Mouse (Mus musculus) lung, postnatal 10 days (tissue): ENCODE results near the gene Ssr2.
A peak's percentile ranks its signal among the peaks of the same experiment; 100 is the strongest.

Experiments used
- DNase-seq: peaks from one replicate; pipeline ENCODE4 v3.0.0; 2021

Gene Ssr2

DNA sequence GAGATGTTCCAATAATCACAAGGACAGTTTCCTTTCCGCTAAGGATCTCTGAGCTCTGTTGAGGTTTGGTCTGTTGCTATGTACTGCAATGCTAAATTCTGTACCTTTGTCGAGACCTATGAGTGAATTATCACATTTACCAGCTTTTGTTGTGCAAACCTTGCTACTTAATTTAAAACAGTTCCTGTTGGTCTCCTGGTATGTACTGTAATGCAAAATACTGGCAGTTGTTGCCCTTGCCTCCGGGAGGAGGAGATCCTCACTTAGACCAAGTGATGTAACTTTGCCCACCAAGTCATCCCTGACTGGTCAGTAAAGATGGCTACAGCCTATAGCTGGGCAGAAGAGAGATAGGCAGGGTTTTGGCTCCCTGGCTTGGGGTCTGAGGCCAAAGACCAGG lies at the start of gene Ssr2:
Gene Ssr2 (plus strand): TSS at position 337 of the 400 bp plus-strand sequence.
- no peak for DNase-seq

DNA sequence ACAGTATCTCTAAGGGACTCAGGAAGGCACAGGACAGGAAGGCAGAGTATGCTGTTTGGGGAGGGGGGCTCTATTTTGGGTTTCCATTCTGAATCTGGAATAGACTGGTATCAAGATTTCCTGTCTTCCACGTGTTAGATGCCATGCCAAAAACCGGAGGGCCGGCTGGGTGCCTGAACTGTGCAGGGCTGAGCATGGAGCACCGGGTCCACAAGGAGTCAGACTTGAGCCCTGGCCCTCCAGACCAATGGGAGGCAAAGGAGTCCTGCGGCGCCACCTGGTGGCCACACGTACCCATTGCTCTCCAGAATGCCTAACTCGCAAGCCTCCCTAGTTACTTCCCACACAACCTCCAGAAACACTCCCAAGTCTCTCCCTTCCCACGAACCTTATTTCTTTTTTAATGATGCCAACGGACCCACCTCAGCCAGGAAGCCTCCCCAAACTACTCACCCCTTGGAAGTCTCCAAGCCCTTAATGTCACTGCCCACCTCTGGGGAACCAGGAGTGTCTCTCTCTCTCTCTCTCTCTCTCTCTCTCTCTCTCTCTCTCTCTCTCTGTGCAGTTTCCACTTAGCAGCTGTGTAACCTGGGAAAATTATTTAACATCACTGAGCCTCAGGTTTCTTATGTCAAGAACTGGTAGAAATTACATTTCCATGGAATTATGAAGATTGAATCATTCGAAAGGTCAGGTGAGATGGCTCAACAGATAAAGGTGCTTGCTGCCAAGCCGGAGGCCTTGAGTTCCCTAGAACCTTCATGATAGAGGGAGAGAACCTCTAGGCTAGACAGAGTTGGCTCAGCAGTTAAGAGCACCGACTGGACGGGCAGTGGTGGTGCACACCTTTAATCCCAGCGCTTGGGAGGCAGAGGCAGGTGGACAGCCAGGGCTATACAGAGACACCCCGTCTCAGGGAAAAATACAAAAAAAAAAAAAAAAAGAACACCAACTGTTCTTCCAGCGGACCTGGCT lies 49.2 kb upstream of the Ssr2 start:
- DNase-seq = peak; percentile 93

DNA sequence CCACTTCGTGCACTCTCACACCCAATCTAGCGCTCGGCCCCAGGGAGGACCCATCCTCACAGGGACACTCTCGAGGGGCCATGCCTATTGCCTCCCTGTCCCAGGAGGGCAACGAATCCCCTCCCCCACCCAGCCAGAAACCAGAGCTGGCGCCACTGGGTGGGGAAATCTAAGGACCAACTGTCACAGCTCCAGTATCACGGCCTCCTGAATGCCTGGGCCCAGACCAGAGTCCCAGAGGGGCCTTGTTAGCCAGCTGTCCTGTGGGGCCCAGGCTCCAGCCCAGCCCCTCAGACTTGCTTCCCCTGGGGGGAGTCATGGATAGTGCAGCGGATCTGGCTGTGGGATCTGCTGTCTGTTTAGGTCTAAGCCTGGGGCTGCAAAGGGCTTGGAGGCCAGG lies 48.1 kb upstream of the Ssr2 start:
- DNase-seq = peak; percentile 41

DNA sequence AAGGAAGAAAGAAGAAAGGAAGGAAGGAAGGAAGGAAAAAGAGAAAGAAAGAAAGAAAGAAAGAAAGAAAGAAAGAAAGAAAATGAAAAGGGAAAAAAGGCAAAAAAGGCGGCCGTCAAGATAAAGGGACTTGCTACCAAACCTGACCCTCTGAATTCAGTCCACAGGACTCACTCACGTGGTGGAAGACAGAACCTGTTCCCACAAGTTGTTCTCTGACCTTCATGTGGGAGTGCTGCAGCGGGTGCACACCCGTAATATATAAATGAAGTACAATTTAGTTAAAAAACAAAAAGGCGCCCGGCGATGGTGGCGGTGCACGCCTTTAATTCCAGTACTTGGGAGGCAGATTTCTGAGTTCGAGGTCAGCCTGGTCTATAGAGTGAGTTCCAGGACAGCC lies 47.0 kb upstream of the Ssr2 start:
- DNase-seq = no peak

DNA sequence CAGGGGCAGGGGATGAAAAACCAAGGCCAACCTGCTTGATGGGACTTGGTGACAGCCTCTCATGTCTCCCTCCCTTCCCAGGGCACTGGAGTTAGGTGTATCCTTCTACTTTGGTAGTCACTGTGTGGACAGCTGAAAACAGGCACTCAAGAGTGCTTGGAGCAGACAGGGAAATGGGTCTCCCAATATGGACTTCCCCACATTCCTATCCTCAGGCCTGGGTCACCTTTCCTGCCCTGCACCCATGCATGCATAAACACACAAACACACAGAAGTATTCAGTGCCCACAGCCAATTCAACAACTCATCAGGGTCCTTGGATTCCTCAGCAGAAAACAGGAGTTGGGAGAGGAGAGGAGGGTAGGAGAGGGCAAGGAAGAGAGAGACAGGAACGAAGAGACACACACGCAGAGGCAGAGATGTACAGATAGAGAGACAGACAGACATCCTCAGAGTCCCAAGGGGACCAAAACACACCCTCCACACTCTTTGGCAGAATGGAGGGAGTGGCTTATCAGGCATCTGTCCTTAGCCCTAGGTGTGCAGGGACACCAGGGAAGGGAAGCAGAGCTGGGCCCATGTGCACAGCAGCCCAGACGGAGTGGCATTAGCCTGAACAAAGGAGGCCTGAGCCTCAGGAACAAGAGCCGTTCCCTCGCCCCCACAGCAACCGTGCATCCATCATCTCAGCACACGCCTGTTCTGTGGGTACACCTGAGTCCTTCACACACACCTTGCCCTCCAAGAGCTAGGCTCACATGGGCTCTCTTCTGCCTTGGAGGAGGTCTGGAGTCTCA lies 46.3 kb upstream of the Ssr2 start:
- no peak for DNase-seq

DNA sequence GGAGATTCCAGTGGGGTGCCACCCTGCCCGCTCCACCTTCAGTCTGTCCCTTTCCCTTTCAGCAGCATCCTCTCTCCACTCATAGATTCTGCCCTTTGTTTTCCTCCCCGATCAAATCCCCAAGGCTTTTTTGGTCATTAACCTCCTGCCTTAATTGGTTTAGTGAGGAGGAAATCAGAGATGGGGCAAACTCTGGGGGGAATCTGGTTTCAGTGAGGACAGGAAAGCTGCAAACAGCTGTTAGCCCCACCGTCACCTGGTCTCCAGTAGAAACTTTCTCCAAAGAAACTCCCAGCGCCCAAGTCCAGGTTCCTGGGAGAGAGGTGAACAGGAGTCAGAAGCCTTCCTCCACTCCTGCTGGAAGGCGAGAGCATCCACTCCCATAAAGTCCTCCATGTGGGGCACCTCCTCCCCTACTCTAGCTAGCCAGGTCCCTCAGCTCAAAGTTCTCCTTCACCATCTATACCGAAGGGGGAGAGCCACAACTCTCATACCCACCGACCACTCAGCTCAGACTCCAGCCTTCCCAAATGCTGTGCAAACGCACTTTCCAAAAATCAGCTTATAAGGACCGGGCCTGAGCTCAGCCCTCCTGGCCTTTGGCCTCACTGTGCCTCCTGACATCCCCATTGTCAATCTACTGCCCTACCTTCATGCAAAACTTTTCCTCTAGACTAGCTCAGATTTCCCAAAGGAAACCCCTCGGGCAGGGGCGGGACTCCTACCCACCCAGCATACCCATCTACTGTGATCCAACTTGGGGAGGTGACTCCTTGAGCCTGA lies 45.4 kb upstream of the Ssr2 start:
- no peak for DNase-seq

DNA sequence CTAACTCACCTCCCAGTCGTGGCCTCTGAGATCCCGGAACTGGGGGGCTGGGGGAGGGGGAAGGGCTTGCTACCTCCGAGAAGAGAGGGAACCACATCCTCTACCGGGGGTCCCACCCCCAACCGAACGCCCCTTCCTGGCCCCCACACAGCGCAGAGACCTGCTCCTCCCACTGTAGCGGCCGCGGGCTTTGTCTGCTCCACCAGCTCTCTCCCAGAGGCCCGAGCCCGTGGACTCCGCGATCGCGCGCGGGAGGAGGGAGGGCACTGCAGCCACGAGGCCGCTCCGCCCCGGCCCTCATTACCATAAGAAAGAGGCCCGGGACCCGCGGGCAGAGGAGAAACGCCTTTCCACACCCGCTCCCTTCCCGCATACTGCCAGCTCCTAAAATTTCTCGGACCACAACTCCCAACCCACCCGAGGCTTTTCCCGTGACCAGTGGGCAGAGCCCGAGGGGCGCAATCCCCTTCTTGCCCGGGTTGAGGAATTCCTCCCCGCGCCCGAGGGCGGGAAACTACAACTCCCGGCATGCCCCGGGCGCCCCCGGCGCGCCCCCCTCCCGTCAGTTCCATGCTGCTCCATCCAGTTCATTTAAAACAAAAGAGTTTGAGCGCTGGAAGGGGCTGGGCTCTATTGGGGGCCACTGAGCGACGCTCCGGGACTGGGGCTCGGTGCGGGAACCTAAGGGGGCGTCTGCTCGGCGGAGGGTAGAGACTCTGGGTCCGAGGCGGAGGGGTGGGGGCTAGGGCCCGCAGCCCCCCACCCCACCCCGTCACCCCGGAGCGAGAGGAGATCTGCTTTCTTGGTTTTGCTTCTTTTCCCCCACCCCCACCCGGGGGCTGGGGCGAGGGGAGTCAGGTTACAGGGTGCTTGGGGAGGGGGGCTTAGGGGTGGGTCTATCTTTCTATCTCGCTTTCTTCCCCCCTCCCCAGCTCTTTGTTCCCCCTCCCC lies 44.1 kb upstream of the Ssr2 start:
- peak; percentile 94 for DNase-seq

DNA sequence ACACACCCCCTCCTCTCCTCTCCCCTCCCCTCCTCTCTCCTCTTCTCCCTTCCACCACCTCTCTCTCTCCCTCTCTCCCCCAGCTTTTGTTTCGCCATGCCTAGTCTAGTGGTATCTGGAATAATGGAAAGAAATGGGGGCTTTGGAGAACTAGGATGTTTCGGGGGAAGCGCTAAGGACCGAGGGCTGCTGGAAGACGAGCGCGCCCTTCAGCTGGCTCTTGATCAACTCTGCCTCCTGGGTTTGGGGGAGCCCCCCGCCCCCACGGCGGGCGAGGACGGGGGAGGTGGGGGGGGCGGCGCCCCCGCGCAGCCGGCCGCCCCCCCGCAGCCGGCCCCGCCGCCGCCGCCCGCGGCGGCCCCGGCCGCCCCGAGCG lies 43.4 kb upstream of the Ssr2 start, which contains the start of gene Mex3a:
Gene Mex3a (plus strand): TSS at position 97 of the 376 bp plus-strand sequence.
- DNase-seq = no peak

DNA sequence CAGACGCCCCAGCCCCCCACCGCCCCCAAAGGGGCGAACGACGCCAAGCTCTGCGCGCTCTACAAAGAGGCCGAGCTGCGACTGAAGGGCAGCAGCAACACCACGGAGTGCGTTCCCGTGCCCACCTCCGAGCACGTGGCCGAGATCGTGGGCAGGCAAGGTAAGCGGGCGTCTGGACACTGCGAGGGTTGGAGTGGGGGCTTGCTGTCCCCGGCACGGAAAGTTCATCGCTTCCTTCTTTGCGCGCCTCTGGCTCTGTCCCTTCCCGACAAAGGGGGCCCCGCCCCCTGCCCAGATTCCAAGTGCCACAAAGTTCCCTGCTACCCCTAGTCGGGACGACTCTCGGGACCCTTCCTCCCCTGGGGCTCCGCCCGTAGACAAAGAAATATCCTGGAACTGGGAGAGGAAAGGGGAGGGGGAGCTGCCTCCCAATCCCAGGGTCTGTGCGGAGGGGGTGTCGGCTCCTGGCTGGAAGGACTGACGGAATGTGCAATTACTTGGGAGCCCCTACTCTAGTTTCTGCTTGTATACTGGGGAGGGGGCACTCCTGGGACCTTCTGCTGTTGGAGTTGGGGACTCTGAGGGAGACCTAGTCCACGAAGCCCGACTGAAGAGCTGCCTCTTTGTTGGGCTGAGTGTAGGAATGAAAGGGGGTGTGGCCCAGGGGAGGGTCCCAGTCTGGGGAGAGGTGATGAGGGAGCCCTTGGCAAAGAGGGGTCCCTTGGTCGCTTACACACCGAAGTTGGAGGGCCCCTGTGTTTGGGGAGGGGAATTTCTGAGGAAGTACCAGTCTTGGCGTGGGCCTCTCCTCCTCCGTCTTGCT lies 42.8 kb upstream of the Ssr2 start:
- DNase-seq = peak; percentile 58

DNA sequence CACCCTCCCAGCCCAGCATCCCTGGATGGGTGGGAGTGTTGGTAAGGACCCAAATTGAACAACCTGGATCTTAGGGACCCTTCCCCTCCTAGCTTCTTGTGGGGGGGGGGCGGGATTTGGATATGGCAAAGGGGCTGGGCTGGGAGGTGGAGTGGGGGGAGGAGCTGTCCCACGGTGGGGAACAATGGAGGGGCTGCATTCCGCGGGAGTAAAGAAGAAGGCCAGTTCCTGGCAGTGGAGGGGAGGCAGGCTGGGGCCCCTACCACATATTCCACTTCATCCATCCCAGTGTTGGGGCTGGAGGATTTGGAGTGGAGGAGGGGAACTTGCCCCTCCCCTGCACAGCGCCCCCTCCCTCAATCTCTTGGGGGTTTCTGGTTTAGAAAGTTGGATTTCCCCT lies 42.0 kb upstream of the Ssr2 start:
- no peak for DNase-seq

DNA sequence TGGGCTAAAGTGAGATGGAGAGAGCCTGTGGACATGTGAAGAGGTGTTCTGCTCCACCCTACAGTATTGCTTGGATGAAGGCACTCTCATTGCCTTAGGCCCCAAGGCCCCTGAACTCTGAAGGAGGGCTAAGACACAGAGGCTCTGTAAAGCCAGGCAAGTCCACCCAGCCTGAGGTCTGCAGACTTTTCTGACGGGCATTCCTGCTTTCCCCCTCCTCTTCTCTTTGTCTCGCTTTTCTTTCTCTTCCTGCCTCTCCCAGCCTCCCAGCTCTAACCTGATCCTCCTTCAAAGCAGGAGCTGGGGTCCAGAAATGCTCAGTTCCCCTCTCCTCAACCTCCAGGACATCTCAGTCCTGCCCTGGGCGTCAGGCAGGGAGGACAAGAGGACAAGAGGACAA lies 40.7 kb upstream of the Ssr2 start:
- no peak for DNase-seq

DNA sequence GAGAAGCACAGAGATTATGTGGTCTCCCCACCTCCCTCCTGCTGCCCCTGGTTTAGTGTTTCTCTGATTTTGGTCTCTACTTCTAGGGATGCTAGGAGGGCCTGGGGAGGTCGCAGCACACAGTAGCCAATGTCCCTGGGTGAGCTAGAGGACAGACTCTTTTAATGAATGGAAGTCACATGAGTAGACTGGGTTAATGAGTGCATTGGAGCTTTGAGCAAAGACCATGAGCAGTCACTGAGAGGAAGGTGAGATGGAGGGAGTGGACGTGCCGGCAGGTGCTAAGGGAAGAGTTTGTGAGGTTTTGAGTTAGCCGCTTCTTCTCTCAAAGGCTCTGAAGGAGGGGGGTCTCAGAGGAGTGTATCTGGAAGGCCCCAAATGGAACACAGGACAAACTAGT lies 40.1 kb upstream of the Ssr2 start:
- DNase-seq = no peak

DNA sequence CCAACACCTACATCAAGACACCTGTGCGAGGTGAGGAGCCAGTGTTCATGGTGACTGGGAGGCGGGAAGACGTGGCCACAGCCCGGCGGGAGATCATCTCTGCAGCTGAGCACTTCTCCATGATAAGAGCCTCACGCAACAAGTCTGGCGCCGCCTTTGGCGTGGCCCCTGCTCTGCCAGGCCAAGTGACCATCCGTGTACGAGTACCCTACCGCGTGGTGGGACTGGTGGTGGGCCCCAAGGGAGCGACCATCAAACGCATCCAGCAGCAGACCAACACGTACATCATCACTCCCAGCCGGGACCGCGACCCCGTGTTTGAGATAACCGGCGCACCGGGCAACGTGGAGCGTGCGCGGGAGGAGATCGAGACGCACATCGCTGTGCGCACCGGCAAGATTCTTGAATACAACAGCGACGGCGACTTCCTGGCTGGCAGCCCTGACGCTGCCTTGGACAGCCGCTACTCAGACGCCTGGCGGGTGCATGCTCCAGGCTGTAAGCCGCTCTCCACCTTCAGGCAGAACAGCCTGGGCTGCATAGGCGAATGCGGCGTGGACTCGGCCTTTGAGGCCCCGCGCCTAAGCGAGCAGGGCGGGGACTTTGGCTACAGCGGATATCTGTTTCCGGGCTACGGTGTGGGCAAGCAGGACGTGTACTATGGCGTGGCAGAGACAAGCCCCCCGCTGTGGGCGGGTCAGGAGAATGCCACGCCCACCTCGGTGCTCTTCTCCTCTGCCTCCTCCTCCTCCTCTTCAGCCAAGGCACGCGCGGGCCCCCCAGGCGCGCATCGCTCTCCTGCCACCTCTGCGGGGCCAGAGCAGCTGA lies 39.4 kb upstream of the Ssr2 start:
- DNase-seq = peak; percentile 85

DNA sequence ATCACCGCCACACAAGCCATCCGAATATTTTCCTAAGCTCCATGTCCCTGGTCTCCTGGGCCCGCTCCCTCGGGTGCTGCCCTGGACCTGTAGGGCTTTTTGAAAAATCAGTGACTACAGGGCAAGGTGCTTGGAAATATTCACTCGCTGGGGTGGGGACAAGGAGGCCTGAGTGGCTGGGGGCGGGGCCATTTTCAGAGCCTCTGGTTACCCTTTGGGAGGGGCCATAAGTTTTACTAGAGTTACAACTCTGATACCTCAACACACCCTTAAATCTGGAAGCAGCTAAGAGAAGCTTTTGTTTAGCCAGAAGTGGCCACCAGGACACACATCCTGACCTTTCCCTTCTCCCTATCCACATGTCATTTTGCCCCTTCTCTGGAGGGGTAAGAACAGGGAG lies 38.5 kb upstream of the Ssr2 start:
- peak; percentile 42 for DNase-seq

DNA sequence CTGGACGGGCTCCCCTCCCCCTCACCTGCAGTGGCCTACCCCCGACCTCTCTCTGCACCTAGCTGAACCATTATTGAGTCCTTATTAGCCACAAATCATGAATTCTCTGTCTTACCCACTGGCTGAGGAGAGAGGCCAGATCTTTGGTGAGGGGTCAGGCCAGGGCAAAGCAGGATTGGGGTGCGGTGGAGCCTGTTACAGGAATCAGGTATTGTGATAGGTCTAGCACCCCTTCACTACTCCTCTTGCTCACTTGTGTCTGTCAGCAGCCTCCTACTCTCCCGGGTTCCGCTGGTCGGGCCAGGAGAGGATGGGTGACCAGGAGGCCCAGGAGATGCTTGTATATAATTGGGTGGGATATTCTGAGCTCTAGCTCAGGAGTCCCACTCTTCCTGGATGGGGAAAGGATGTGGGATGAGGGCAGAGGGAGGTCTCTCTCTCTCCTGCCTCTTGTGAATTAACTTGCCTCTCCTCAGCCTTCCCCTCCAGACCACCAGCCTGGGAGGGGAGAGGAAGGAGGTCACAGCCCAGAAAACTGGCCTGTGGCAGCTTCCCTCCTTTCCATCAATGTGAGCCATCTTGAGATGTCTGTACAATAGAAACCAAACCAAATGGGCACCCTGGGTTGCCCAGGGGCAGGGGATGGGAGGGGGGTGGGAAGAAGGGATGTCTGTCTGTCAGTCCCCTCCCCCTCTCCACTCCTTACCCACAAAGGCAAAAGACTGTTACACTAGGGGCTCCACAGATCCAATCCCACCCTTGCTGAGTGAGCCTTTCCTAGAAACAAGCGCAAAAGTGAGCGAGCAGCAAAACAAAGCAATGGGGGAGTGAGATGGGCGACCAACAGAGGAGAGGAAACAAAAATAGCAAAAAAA lies 37.2 kb upstream of the Ssr2 start:
- no peak for DNase-seq

DNA sequence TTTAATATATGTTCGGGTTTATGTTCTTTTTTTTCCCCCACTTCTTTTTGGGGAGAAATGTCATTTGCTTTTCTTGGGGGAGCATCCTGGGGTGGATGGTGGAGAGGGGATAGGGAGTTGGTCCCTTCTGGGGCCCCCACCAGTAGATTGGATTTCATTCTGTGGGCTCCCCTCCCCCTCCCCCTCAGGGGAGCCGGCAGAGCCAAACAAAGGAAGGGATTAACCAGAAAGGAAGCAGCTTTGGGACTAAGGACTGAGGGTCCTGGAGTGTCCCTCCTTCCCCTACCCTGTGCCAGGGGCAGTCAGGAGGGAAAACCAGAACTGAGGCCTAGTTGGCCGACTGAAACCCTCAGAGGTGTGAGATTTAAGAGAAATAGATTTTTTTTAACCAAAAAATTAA lies 36.3 kb upstream of the Ssr2 start:
- no peak for DNase-seq

DNA sequence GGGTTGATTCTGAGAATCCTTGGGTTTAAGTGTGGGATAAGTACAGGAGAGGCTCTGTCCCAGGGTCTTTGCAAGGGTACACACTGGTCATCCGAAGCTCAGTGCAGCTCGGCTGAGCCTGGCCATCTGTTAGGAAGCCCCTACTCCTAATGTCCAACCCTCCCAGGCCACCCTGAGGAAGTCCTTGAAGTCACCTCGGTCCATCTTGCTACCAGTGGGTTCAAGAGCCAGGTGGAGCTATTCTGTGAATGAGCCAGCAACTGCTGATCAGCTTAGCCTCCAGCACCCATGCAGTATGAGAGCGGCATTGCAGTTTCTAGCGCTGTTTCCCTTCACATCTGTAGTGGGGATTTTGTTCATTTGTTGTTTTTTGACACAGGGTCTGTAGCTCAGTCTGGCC lies 35.6 kb upstream of the Ssr2 start:
- DNase-seq = no peak

DNA sequence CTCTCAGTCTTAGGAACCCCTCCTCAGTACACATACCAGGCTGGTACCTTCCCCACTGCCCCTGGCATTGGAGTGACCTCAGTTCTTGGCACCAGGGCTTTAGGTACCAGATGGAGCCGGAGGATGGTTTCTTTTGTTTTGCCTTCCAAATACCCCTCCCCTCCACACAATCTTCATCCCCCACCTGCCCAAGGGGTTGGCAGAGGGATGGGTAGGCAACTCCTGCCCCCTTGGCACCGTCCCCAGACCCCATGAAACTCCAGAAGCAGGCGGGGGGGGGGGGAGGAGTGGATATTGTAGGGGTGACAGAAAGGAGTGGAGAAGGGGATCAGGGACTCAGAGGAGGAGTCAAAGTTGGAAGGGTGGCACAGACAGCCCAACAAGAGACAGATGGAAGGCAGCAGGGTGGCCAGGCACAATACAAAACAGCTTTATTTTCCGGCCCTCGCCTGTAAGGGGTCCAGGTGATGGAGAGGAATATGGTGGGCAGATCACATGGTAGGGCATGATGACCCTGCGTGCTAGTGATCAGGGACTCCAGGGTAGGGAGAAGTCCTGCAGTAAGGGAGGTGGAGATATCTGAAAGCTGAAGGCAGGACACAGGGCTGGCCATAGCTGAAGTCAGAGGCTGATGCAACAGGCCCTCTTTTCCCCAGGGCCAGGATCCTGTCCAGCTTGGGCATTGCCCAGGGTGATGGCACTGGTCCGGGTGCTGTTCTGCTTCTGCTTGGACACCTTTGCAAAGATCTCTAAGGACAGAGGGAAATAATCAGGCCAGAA lies 33.9 kb upstream of the Ssr2 start:
- no peak for DNase-seq
